Mouse (Mus musculus): ENCODE results near the gene Insig2. TPM values are rescaled to one million over a fixed set of nuclear protein-coding genes. Genes with fewer than 3 reads are reported as not detected.

The Insig2 gene
- total RNA-seq, 2 experiments from 2014 or later: 64.2 to 64.9 TPM

- DNase-seq (ENCODE audit: low spot score): peak; percentile 92
These were observed 4.8 kb downstream of the Insig2 start for GRCm38 (mm10) chr1:121327344-121328192.

GRCm38 (mm10) chr1:121326591-121327343, 5.6 kb downstream of the Insig2 start:
- no peak for DNase-seq (ENCODE audit: low spot score)

GRCm38 (mm10) chr1:121323501-121323900, 8.9 kb downstream of the Insig2 start:
- no peak for DNase-seq (ENCODE audit: low spot score)

GRCm38 (mm10) chr1:121314766-121315428, 17.5 kb downstream of the Insig2 start:
- no peak for DNase-seq (ENCODE audit: low spot score)

GRCm38 (mm10) chr1:121313181-121313580, 19.2 kb downstream of the Insig2 start:
- DNase-seq (ENCODE audit: low spot score): peak; percentile 26

- DNase-seq (ENCODE audit: low spot score): no peak
These were observed 20.1 kb downstream of the Insig2 start for GRCm38 (mm10) chr1:121312326-121312725.

GRCm38 (mm10) chr1:121296717-121297255, 35.6 kb downstream of the Insig2 start:
- no peak for DNase-seq (ENCODE audit: low spot score)

- DNase-seq (ENCODE audit: low spot score): peak; percentile 5
These were observed 38.8 kb downstream of the Insig2 start for GRCm38 (mm10) chr1:121293571-121293970.

GRCm38 (mm10) chr1:121290841-121291240, 41.5 kb downstream of the Insig2 start:
- DNase-seq (ENCODE audit: low spot score): no peak

- no peak for DNase-seq (ENCODE audit: low spot score)
These were observed 42.0 kb downstream of the Insig2 start for GRCm38 (mm10) chr1:121290340-121290739.

GRCm38 (mm10) chr1:121284197-121284596, 48.2 kb downstream of the Insig2 start:
- no peak for DNase-seq (ENCODE audit: low spot score)

GRCm38 (mm10) chr1:121280501-121280900, 51.9 kb downstream of the Insig2 start:
- DNase-seq (ENCODE audit: low spot score): peak; percentile 7

- DNase-seq (ENCODE audit: low spot score): no peak
These were observed 54.0 kb downstream of the Insig2 start for GRCm38 (mm10) chr1:121278370-121278769.

GRCm38 (mm10) chr1:121277466-121277865, 54.9 kb downstream of the Insig2 start:
- DNase-seq (ENCODE audit: low spot score): no peak

- DNase-seq (ENCODE audit: low spot score): no peak
These were observed 56.4 kb downstream of the Insig2 start for GRCm38 (mm10) chr1:121275961-121276506.

GRCm38 (mm10) chr1:121260171-121260741, 72.1 kb downstream of the Insig2 start:
- no peak for DNase-seq (ENCODE audit: low spot score)

Other genes starting within 250 kb of the Insig2 start
- 1 to 10 TPM; 8.3 to 8.9 TPM for gene Ccdc93, start 98.5 kb upstream of the Insig2 start, total RNA-seq (2021)
- not detected for gene Htr5b, start 195.9 kb upstream of the Insig2 start, total RNA-seq (2021)
- 10 to 100 TPM; 18.1 to 19.3 TPM for gene Ddx18, start 235.4 kb upstream of the Insig2 start, total RNA-seq (2021)

Data from gastrocnemius, adult 18-20 months (tissue).